Comparison of ENCODE assay signal across 17 mouse cellular contexts in the genomic region with DNA sequence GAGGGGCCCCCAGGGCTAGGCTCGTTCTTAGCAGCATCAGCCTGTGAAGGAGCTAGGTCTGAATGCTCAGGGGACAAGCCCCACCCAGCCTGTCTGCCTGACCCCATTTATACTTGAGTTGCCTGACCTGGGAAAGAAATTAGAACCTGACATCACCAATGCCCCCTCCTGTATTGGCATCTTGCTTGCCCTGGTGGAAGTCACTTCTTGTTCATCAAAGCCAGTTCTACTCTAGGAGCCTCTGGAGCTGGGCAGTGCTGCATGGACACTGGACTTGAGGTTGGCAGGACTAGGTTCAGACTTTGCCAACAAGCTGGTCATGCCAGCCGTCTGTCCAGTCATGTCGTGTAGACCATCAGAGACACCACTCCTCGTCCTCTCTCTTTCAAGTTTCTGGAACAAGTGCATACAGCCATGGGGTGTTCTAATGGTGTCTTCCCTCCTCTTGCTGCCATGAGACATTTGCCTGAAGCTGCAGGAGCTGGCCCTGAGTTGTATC.
"Had no signal": no experiment of that assay in that cellular context is flagged by ENCODE, and none has a peak within 500 bp of the region (broad histone marks: within the 10 kb centered on the region; RNA-seq: fewer than 3 reads in every experiment).

No protein-coding gene starts in this region.

- DNase-seq: lung, embryonic 14.5 days; lung, postnatal 10 days; lung, postnatal 4 days; midbrain, embryonic 14.5 days; retina, postnatal 1 day; right cerebral cortex, adult 18-20 months; right cerebral cortex, postnatal 25 days; right cerebral cortex, postnatal 4 days; spleen, adult 18-20 months; thymus, adult 18-20 months; thymus, postnatal 14 days; thymus, postnatal 36 days had no signal

- H3K27ac ChIP-seq: midbrain, embryonic 10.5 days; midbrain, embryonic 12.5 days; neural tube, embryonic 13.5 days; neural tube, embryonic 15.5 days had no signal

- H3K27me3 ChIP-seq: midbrain, embryonic 12.5 days; neural tube, embryonic 13.5 days; neural tube, embryonic 15.5 days had no signal

- H3K4me1 ChIP-seq: midbrain, embryonic 12.5 days; neural tube, embryonic 13.5 days had no signal

- H3K4me3 ChIP-seq: midbrain, embryonic 10.5 days; midbrain, embryonic 12.5 days; myocyte; neural tube, embryonic 13.5 days; neural tube, embryonic 15.5 days had no signal

- H3K36me3 ChIP-seq: midbrain, embryonic 10.5 days; midbrain, embryonic 12.5 days; neural tube, embryonic 13.5 days; neural tube, embryonic 15.5 days had no signal

- H3K9me3 ChIP-seq: midbrain, embryonic 10.5 days; midbrain, embryonic 12.5 days; neural tube, embryonic 13.5 days; neural tube, embryonic 15.5 days had no signal
